Mouse (Mus musculus): ENCODE results near the gene Ifna11. TPM values are rescaled to one million over a fixed set of nuclear protein-coding genes. Genes with fewer than 3 reads are reported as not detected.

Ifna11 gene
- polyA plus RNA-seq, 1 experiment from 2014 or later: not detected

Other genes with a start within 250 kb of the Ifna11 start
- gene Ifna14, start 248.2 kb upstream of the Ifna11 start, polyA plus RNA-seq (2015; fragmentation: Nextera tagmentation; extraction: Ambion mirVana): not detected in 2 replicates
- not detected in 2 replicates for gene Ifna9, start 227.6 kb upstream of the Ifna11 start, polyA plus RNA-seq (2015; fragmentation: Nextera tagmentation; extraction: Ambion mirVana)
- gene Ifna12, start 216.6 kb upstream of the Ifna11 start, polyA plus RNA-seq (2015; fragmentation: Nextera tagmentation; extraction: Ambion mirVana): not detected in 2 replicates
- gene C87499, start 185.5 kb upstream of the Ifna11 start, polyA plus RNA-seq (2015; fragmentation: Nextera tagmentation; extraction: Ambion mirVana): not detected in 2 replicates
- gene Ifna13, start 175.5 kb upstream of the Ifna11 start, polyA plus RNA-seq (2015; fragmentation: Nextera tagmentation; extraction: Ambion mirVana): not detected in 2 replicates
- not detected in 2 replicates for gene Ifna16, start 143.0 kb upstream of the Ifna11 start, polyA plus RNA-seq (2015; fragmentation: Nextera tagmentation; extraction: Ambion mirVana)
- gene Ifna2, start 136.0 kb upstream of the Ifna11 start, polyA plus RNA-seq (2015; fragmentation: Nextera tagmentation; extraction: Ambion mirVana): not detected in 2 replicates
- gene Ifnab, start 128.6 kb upstream of the Ifna11 start, polyA plus RNA-seq (2015; fragmentation: Nextera tagmentation; extraction: Ambion mirVana): not detected in 2 replicates
- 0.72 and 1.2 TPM in 2 replicates for gene Gm26566, start 98.2 kb upstream of the Ifna11 start, polyA plus RNA-seq (2015; fragmentation: Nextera tagmentation; extraction: Ambion mirVana)
- gene Klhl9, start 97.5 kb upstream of the Ifna11 start, polyA plus RNA-seq (2015; fragmentation: Nextera tagmentation; extraction: Ambion mirVana): 90.9 and 93.4 TPM in 2 replicates
- gene Gm13271, start 65.1 kb upstream of the Ifna11 start, polyA plus RNA-seq (2015; fragmentation: Nextera tagmentation; extraction: Ambion mirVana): not detected in 2 replicates
- gene Gm13283, start 59.8 kb upstream of the Ifna11 start, polyA plus RNA-seq (2015; fragmentation: Nextera tagmentation; extraction: Ambion mirVana): 0.32 and 0.75 TPM in 2 replicates
- 0.49 and 0.58 TPM in 2 replicates for gene Gm13290, start 46.1 kb upstream of the Ifna11 start, polyA plus RNA-seq (2015; fragmentation: Nextera tagmentation; extraction: Ambion mirVana)
- not detected in 2 replicates for gene Gm13289, start 43.0 kb upstream of the Ifna11 start, polyA plus RNA-seq (2015; fragmentation: Nextera tagmentation; extraction: Ambion mirVana)
- not detected in 2 replicates for gene Gm13272, start 40.1 kb upstream of the Ifna11 start, polyA plus RNA-seq (2015; fragmentation: Nextera tagmentation; extraction: Ambion mirVana)
- gene Ifnz, start 37.8 kb upstream of the Ifna11 start, polyA plus RNA-seq (2015; fragmentation: Nextera tagmentation; extraction: Ambion mirVana): 0.28 and 0.69 TPM in 2 replicates
- 1.0 TPM in 1 of 2 replicates, not detected in the other for gene Gm13276, start 34.2 kb upstream of the Ifna11 start, polyA plus RNA-seq (2015; fragmentation: Nextera tagmentation; extraction: Ambion mirVana)
- not detected in 2 replicates for gene Gm13277, start 31.3 kb upstream of the Ifna11 start, polyA plus RNA-seq (2015; fragmentation: Nextera tagmentation; extraction: Ambion mirVana)
- gene Gm13278, start 28.4 kb upstream of the Ifna11 start, polyA plus RNA-seq (2015; fragmentation: Nextera tagmentation; extraction: Ambion mirVana): not detected in 2 replicates
- gene Gm13275, start 25.5 kb upstream of the Ifna11 start, polyA plus RNA-seq (2015; fragmentation: Nextera tagmentation; extraction: Ambion mirVana): not detected in 2 replicates
- gene Gm13279, start 22.6 kb upstream of the Ifna11 start, polyA plus RNA-seq (2015; fragmentation: Nextera tagmentation; extraction: Ambion mirVana): not detected in 2 replicates
- 1.7 TPM in 2 replicates for gene Gm13285, start 20.3 kb upstream of the Ifna11 start, polyA plus RNA-seq (2015; fragmentation: Nextera tagmentation; extraction: Ambion mirVana)
- not detected in 2 replicates for gene Gm13287, start 16.7 kb upstream of the Ifna11 start, polyA plus RNA-seq (2015; fragmentation: Nextera tagmentation; extraction: Ambion mirVana)
- not detected in 2 replicates for gene Gm13288, start 14.4 kb upstream of the Ifna11 start, polyA plus RNA-seq (2015; fragmentation: Nextera tagmentation; extraction: Ambion mirVana)
- gene Ifna7, start 3.7 kb upstream of the Ifna11 start, polyA plus RNA-seq (2015; fragmentation: Nextera tagmentation; extraction: Ambion mirVana): not detected in 2 replicates
- gene Ifna6, start 7.5 kb downstream of the Ifna11 start, polyA plus RNA-seq (2015; fragmentation: Nextera tagmentation; extraction: Ambion mirVana): not detected in 2 replicates
- gene Ifna5, start 15.6 kb downstream of the Ifna11 start, polyA plus RNA-seq (2015; fragmentation: Nextera tagmentation; extraction: Ambion mirVana): not detected in 2 replicates
- gene Ifna4, start 21.9 kb downstream of the Ifna11 start, polyA plus RNA-seq (2015; fragmentation: Nextera tagmentation; extraction: Ambion mirVana): not detected in 2 replicates
- not detected in 2 replicates for gene Ifna1, start 30.1 kb downstream of the Ifna11 start, polyA plus RNA-seq (2015; fragmentation: Nextera tagmentation; extraction: Ambion mirVana)
- not detected in 2 replicates for gene Ifne, start 60.2 kb downstream of the Ifna11 start, polyA plus RNA-seq (2015; fragmentation: Nextera tagmentation; extraction: Ambion mirVana)